Mouse (Mus musculus) liver, embryonic 14.5 days (tissue): ENCODE measurements at regions not wholly inside any gene's neighbourhood (a gene's known extent, or its start where the extent isn't known, plus 50 kb on each side); places are given as distances from the start of the nearest gene placed in this dataset.

Experiments
- ATAC-seq: fragments of 200-750 bp; cut with Nextera tagmentation; 2 replicates; pipeline ENCODE4 v1.8.0; 2017; ENCODE audit warnings: moderate number of reproducible peaks, mild to moderate bottlenecking, moderate library complexity; ENCODE audit not compliant: insufficient read depth
- DNase-seq, 3 experiments: peaks; one replicate each; pipeline ENCODE4 v3.0.0-alpha.2; 2012 to 2013; ENCODE audit warnings: low read depth in 3 of 3, low spot score in 3 of 3
- H3K27ac ChIP-seq: fragments of 300-500 bp; sonication (generic); 2 replicates; pipeline ENCODE4 v1.5.1; 2014; ENCODE audit warnings: moderate library complexity, mild to moderate bottlenecking, control low read depth, inconsistent platforms
- H3K27me3 ChIP-seq: fragments of 300-500 bp; sonication (generic); 2 replicates; pipeline ENCODE4 v1.6.1; 2014; ENCODE audit warnings: mild to moderate bottlenecking, low read length, moderate library complexity; ENCODE audit not compliant: control insufficient read depth, insufficient read depth
- H3K36me3 ChIP-seq: fragments of 300-500 bp; sonication (generic); replicated peaks from 2 replicates; pipeline ENCODE4 v1.6.1; 2014; ENCODE audit warnings: low read depth; ENCODE audit not compliant: control insufficient read depth, insufficient read depth
- H3K4me1 ChIP-seq, 2 experiments: fragments of 200-500 bp in 1 of 2; fragments of 300-500 bp in 1 of 2; sonication (generic) in 1 of 2; replicated peaks; 2 replicates each; pipeline ENCODE4 v1.6.1; 2012 to 2014; ENCODE audit warnings: antibody characterized with exemption in 1 of 2, inconsistent platforms in 1 of 2, low read length in 1 of 2; ENCODE audit not compliant: control insufficient read depth in 2 of 2, insufficient read depth in 2 of 2
- H3K4me2 ChIP-seq: fragments of 300-500 bp; sonication (generic); 2 replicates; pipeline ENCODE4 v1.6.1; 2014; ENCODE audit warnings: low read depth, mild to moderate bottlenecking, control low read depth, moderate library complexity
- H3K4me3 ChIP-seq, 2 experiments: fragments of 200-500 bp in 1 of 2; fragments of 300-500 bp in 1 of 2; sonication (generic) in 1 of 2; 2 replicates each; pipeline ENCODE4 v1.5.1; 2012 to 2014; ENCODE audit warnings: low read depth in 2 of 2, low read length in 2 of 2, mild to moderate bottlenecking in 2 of 2, control low read depth in 1 of 2, inconsistent platforms in 1 of 2, moderate library complexity in 1 of 2; ENCODE audit not compliant: insufficient read depth in 1 of 2
- H3K9ac ChIP-seq: fragments of 300-500 bp; sonication (generic); replicated peaks from 2 replicates; pipeline ENCODE4 v1.6.1; 2014; ENCODE audit warnings: mild to moderate bottlenecking, control low read depth, moderate library complexity
- H3K9me3 ChIP-seq: fragments of 300-500 bp; sonication (generic); 2 replicates; pipeline ENCODE4 v1.6.1; 2016; ENCODE audit warnings: low read length, mixed read lengths; ENCODE audit not compliant: control insufficient read depth
- CTCF ChIP-seq: IDR thresholded peaks from 2 replicates; pipeline ENCODE4 v1.5.1; 2016; ENCODE audit warnings: antibody characterized with exemption, low read depth, control low read depth
- EP300 ChIP-seq: IDR thresholded peaks from 2 replicates; pipeline ENCODE4 v1.6.1; 2016; ENCODE audit warnings: antibody characterized with exemption, low read depth
- WGBS: fragments of 180-500 bp; shearing (Covaris S2); extraction: QIAGEN DNeasy Blood & Tissue Kit; methylation state at CpG from one replicate; pipeline ENCODE4 v1.1.7; 2014; ENCODE audit not compliant: insufficient replicate concordance; 5-methylcytosine and 5-hydroxymethylcytosine counted together

DNA sequence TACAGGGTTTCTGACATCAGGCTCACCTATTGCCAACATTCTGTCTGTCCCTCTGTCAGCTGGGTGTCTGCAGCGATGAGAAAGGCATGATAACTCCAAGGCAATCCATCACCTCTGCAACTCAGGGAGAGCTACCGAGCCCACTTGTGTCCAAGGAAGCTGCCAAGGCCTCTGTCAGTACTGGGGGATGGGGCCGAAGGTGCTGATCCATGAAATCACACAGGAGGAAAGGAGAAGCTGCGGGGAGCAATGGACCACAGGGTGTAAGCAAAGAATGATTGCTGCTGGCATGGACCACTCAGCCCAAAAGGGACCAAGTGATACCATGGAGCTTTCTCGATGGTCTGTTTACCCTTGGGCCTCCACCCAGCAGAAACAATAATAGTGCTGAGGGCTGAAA, 67.5 kb upstream of the Mid1ip1 start:
- Histone ChIP-seq H3K4me2 (no peak overlapping the region), H3K36me3 (no peaks in the 10 kb centered on the region), H3K9ac (no peak overlapping the region), H3K4me1 (no peaks in the 10 kb centered on the region), H3K27me3 (no peaks in the 10 kb centered on the region), H3K9me3 (no peaks in the 10 kb centered on the region), H3K27ac (no peak overlapping the region), H3K4me3 (no peak overlapping the region)
- TF ChIP-seq CTCF (no peak), EP300 (no peak)
- 55% methylated on average over 5 of the region's 5 CpGs for WGBS
- no peak for ATAC-seq
- DNase-seq, result no peak

DNA sequence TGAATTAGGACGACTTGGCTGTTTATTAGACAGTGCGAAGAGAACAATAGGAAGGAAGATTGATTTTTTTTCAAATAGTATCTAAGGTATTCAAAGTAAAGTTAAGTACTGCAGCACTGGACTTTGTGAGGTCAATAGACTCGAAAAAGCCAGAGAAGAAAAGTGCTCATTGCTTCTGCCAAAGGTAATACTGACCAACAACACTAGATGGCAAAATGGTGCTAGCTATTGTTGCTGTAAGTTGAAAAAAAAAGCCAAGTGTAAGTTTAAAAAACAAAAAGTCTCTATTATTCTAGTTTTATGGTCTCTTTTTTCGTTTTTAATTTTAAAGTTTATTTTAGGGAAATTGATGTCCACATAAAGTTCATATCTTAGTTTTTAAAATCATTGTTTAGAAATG, 63.9 kb upstream of the Mid1ip1 start:
- no peak overlapping the region for H3K27ac ChIP-seq
- H3K36me3 ChIP-seq, result no peaks in the 10 kb centered on the region
- 20% methylated on average over 4 of the region's 4 CpGs for WGBS
- ATAC-seq (no peak), DNase-seq (peak in 1 of 3 experiments; percentile 2)
- no peaks in the 10 kb centered on the region for H3K27me3 ChIP-seq
- H3K9me3 ChIP-seq, result no peaks in the 10 kb centered on the region
- no peaks in the 10 kb centered on the region for H3K4me1 ChIP-seq
- no peak overlapping the region for H3K9ac ChIP-seq
- TF ChIP-seq CTCF, result peak; percentile 15; the same call in 1 of the 2 replicates
- no peak for TF ChIP-seq EP300
- no peak overlapping the region for H3K4me3 ChIP-seq
- H3K4me2 ChIP-seq, result no peak overlapping the region
